8 mouse cellular contexts compared by ENCODE assay signal in genomic region chr8:57312031-57312981, GRCm38 (mm10). TPM values are rescaled to one million over a fixed set of nuclear protein-coding genes. Genes with fewer than 3 reads are reported as not detected.
DNase-seq lines count a peak whose midpoint lies in the region; ATAC-seq and TF ChIP-seq lines count a peak whose summit lies in the region.

No protein-coding gene starts in this region.

- TF ChIP-seq POLR2A in cerebellum, adult 2 months (IDR thresholded peaks at IDR 0.05; ENCODE audit: borderline replicate concordance, insufficient read depth, low read length) = no peak

- H3K36me3 ChIP-seq in heart, embryonic 10.5 days = peaks cover 11% of the 10 kb centered on the region; the same call in 1 of the 2 replicates
- no peaks in the 10 kb centered on the region for H3K36me3 ChIP-seq in limb, embryonic 13.5 days
- H3K36me3 ChIP-seq in stomach, postnatal 0 days (ENCODE audit: control insufficient read depth, insufficient read depth, low read length) = no peaks in the 10 kb centered on the region

- peak overlapping the region; percentile 89 for H3K4me2 ChIP-seq in limb, embryonic 13.5 days (replicated peaks)
- H3K4me2 ChIP-seq in stomach, postnatal 0 days (replicated peaks; ENCODE audit: low read depth) = peak overlapping the region; percentile 54

- no peak for TF ChIP-seq EP300 in stomach, postnatal 0 days (optimal IDR thresholded peaks at IDR 0.05)

- no peaks in the 10 kb centered on the region for H3K9me3 ChIP-seq in heart, embryonic 10.5 days
- H3K9me3 ChIP-seq in limb, embryonic 13.5 days = no peaks in the 10 kb centered on the region
- H3K9me3 ChIP-seq in stomach, postnatal 0 days (ENCODE audit: control insufficient read depth, low read length) = no peaks in the 10 kb centered on the region

- ATAC-seq in limb, embryonic 13.5 days (ENCODE audit: low FRiP score, low read depth) = peak; percentile 60; the same call in 1 of the 2 replicates
- 0 out of 2 replicates have a peak, but pooled peaks have one; percentile 42 for ATAC-seq in stomach, postnatal 0 days (ENCODE audit: low FRiP score, low TSS enrichment)

- TF ChIP-seq CTCF in stomach, postnatal 0 days (IDR thresholded peaks at IDR 0.05; ENCODE audit: low read depth) = no peak
- TF ChIP-seq CTCF in cerebellum, adult 2 months (IDR thresholded peaks at IDR 0.05; ENCODE audit: borderline replicate concordance, insufficient read depth, low read depth, low read length) = no peak

- peaks cover 24% of the 10 kb centered on the region for H3K4me1 ChIP-seq in heart, embryonic 10.5 days
- H3K4me1 ChIP-seq in limb, embryonic 13.5 days = peaks cover 27% of the 10 kb centered on the region
- H3K4me1 ChIP-seq in stomach, postnatal 0 days (replicated peaks; ENCODE audit: control insufficient read depth, insufficient read depth) = no peaks in the 10 kb centered on the region
- no peaks in the 10 kb centered on the region for H3K4me1 ChIP-seq in cerebellum, adult 2 months (ENCODE audit: control insufficient read depth, insufficient read depth, low read length)

- 1% methylated on average over 30 of the region's 30 CpGs for WGBS in heart, embryonic 10.5 days
- under 1% methylated on average over 30 of the region's 30 CpGs for WGBS in limb, embryonic 13.5 days
- 3% methylated on average over 30 of the region's 30 CpGs for WGBS in stomach, postnatal 0 days
- 3% methylated on average over 30 of the region's 30 CpGs for WGBS in cerebellum, adult 2 months

- H3K27me3 ChIP-seq in heart, embryonic 10.5 days (ENCODE audit: insufficient read depth, poor library complexity, severe bottlenecking) = no peaks in the 10 kb centered on the region; the same call in 1 of the 2 replicates
- peaks cover 34% of the 10 kb centered on the region for H3K27me3 ChIP-seq in limb, embryonic 13.5 days
- H3K27me3 ChIP-seq in stomach, postnatal 0 days (ENCODE audit: control insufficient read depth, insufficient read depth, low read length) = peaks cover 10% of the 10 kb centered on the region; the same call in 1 of the 2 replicates
- peaks cover 5% of the 10 kb centered on the region; the same call in 1 of the 2 replicates for H3K27me3 ChIP-seq in cerebellum, adult 2 months (ENCODE audit: control insufficient read depth, insufficient read depth, low read length)

- peak overlapping the region; percentile 65 for H3K4me3 ChIP-seq in heart, embryonic 10.5 days
- H3K4me3 ChIP-seq in limb, embryonic 13.5 days = peak overlapping the region; percentile 49
- peak overlapping the region; percentile 21 for H3K4me3 ChIP-seq in stomach, postnatal 0 days (ENCODE audit: low read depth, low read length)
- no peak overlapping the region for H3K4me3 ChIP-seq in cerebellum, adult 2 months (replicated peaks; ENCODE audit: insufficient read depth, low read depth, low read length)

- peak; percentile 6 for DNase-seq in ovary, postnatal 14 days (ENCODE audit: low spot score)
- DNase-seq in ovary, postnatal 36 days (ENCODE audit: low spot score) = no peak
- DNase-seq in heart, embryonic 10.5 days (ENCODE audit: low spot score) = peak; percentile 80
- DNase-seq in stomach, postnatal 0 days (ENCODE audit: low spot score) = no peak
- no peak for DNase-seq in cerebellum, adult 11-12 months
- no peak for DNase-seq in cerebellum, adult 2 months
- DNase-seq in adrenal gland, postnatal 36 days = no peak

- peak overlapping the region; percentile 99 for H3K27ac ChIP-seq in heart, embryonic 10.5 days
- H3K27ac ChIP-seq in limb, embryonic 13.5 days = peak overlapping the region; percentile 83
- H3K27ac ChIP-seq in stomach, postnatal 0 days (replicated peaks) = peak overlapping the region; percentile 70
- H3K27ac ChIP-seq in cerebellum, adult 2 months (ENCODE audit: insufficient read depth, low read length) = no peak overlapping the region

- H3K9ac ChIP-seq in limb, embryonic 13.5 days = peak overlapping the region; percentile 77
- H3K9ac ChIP-seq in stomach, postnatal 0 days (ENCODE audit: low read length) = peak overlapping the region; percentile 56

RNA-seq across cellular contexts. Expression of gene Hand2, which starts 8.5 kb away (rescaled TPM):
- polyA plus RNA-seq in heart, embryonic 10.5 days (2016; fragmentation: Nextera tagmentation; extraction: Ambion mirVana) = 10.3 and 16.7 TPM in 2 replicates
- 10.8 and 11.4 TPM in 2 replicates for polyA plus RNA-seq in limb, embryonic 13.5 days (2015; fragmentation: Nextera tagmentation; extraction: Ambion mirVana)
- polyA plus RNA-seq in stomach, postnatal 0 days (2015; fragmentation: Nextera tagmentation; extraction: Ambion mirVana) = 6.8 and 7.7 TPM in 2 replicates
- not detected in 2 replicates for polyA plus RNA-seq in cerebellum, adult 2 months (2012; rRNA removed)
- total RNA-seq in adrenal gland, postnatal 36 days (2021) = 10 to 100 TPM; 26.4 to 27.5 TPM

Comparison
In these comparisons a context has a peak if more than half of its experiments do, and no peak if none do; other contexts are left out.
1. DNase-seq: peak in ovary, postnatal 14 days (single experiment) and heart, embryonic 10.5 days (single experiment); none in ovary, postnatal 36 days (single experiment), stomach, postnatal 0 days (single experiment), cerebellum, adult 11-12 months (single experiment), cerebellum, adult 2 months (0 of 2) and adrenal gland, postnatal 36 days (0 of 2).